Mouse (Mus musculus): ENCODE measurements around the gene Fbxo9.
"Not testable (repeated sequence)": the region's sequence is repeated elsewhere in the genome, so short reads cannot be mapped to it uniquely, and the experiment has no call there.

GRCm38 (mm10) chr9:78149770-78150169, 40.9 kb upstream of the Fbxo9 start:
- TF ChIP-seq CTCF (conservative IDR thresholded peaks at IDR 0.05; ENCODE audit: insufficient read depth, insufficient read length, low read depth, low read length); POLR2A (IDR thresholded peaks at IDR 0.05; ENCODE audit: low read depth, low read length): not testable (repeated sequence)
